Mouse (Mus musculus) adrenal gland (tissue): ENCODE results near the gene Krt23.

ENCODE experiments used
- intact Hi-C: fragments of 180-260 bp; cut with DNase I; formaldehyde crosslinking; loops from one replicate; pipeline ENCODE4 v1.15.1; 2025
- long read RNA-seq, 2 experiments: library from polyadenylated mRNA; unstranded; transcript quantifications; one replicate each; pipeline ENCODE4 v2.0.0; 2020; ENCODE audit warnings: borderline replicate concordance in 1 of 2; ENCODE audit not compliant: insufficient replicate concordance in 1 of 2

Krt23 gene
- long read RNA-seq, experiment 1, result 0 reads
- long read RNA-seq, experiment 2, result 0 reads

GRCm38 (mm10) chr11:99492733-99493573, at the start of gene Krt23:
Gene Krt23 (minus strand): TSS chr11:99493137.
- intact Hi-C loops, result no loop called here

DNA sequence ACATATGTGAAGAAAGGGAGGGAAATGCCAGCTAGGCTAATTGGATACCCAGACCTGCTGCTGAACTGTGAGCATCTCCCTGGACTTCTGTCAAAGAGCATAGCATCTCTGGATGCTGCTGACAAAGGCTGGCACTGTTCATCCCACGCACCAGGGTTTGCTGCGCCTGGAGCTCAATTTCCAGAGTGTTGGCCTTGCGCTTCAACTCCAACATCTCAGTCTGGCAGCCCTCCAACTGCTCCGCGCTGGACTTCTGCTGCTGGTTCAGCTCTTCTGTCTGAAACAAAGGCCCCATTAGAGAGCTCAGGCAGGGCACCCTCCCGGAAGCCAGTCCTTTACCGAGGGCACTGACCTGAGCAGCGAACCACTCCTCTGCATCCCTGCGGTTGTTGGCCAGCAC, 46.8 kb upstream of the Krt23 start:
- intact Hi-C loops, result no loop called here

DNA sequence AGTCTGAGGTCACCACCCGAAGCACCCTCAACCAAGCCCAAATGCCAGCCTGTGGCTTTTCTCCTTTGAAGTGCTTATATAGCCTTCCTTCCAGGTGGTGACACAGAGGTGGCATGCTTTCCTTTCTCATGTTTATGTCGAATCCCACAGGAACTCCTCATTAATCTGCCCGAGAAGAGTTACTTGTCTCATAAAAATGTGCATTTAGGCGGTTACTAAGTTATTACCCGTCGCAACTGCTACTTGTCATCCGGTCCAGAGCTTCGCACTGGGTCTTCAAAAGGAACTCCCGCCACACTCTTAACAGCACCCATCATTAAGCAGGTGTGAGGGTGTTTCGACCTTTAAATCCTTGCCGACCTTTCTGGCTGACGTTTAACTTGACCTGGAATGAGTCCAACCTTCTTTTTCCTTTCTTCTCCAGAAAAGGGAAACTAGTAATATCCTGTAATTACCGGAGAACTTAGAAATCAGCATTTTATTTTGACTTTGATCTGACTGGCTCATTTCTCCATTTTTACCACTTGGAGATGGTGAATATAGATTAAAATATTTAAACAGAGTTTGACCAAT, 28.4 kb upstream of the Krt23 start, which contains the start of gene Krt39:
Gene Krt39, minus strand, starts transcription at position 51 of the 573 bp plus-strand sequence.
- intact Hi-C loops, result no loop called here

- intact Hi-C loops, result no loop called here
Observed at GRCm38 (mm10) chr11:99514098-99514497, 21.2 kb upstream of the Krt23 start.

DNA sequence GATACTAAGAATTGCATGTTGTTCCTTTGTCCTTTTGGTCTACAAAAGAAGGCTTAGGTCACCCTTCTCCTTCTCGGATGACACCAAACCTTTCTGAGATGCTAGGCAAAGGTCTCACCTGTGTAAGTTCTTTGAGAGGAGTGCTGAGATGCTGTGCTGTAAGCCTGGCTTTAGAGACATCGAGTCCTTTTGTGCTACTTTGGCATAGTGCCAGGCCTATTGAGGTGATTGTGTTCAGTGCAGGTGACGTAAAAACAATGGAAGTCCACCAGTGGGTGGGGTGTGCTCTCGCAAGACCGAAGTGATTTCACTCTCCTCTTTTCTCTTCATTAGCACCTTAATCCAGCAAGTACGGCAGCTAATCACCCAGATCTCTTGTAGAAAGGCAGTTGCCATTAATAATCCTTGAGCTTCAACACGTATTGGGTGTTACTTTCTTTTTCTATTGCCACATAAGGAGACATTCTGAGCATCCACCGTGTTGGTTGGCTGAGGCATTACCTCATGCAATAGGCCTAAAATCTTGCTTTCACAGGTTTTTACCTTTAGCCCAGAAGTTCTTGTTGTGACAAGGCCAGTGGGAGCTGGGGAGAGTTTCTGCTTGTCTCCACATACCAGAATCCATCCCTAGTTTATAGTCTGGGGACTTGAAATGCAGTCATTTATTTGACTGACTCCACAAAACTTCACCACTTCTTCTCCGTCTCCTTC, 7.3 kb upstream of the Krt23 start:
- intact Hi-C loops, result no loop called here

DNA sequence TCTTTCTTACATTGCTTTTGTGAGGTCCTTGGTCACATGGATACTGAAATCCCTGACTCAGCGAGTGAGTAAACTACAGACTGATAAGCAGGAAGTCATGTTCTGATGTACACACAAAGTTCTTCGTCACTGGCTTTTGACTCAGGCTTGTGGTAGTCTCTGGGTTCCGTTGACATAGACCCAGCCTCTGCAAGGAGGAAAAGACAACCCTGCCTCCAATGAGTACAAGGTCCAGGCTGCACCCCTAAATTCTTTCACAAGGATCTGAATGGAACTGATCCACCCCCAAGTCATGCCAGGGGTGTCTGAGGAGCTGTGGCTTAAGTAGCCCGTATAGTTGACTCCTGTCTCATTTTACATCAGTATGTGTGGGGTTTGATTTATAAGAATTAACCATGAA, 3.5 kb upstream of the Krt23 start:
- intact Hi-C loops, result no loop called here

DNA sequence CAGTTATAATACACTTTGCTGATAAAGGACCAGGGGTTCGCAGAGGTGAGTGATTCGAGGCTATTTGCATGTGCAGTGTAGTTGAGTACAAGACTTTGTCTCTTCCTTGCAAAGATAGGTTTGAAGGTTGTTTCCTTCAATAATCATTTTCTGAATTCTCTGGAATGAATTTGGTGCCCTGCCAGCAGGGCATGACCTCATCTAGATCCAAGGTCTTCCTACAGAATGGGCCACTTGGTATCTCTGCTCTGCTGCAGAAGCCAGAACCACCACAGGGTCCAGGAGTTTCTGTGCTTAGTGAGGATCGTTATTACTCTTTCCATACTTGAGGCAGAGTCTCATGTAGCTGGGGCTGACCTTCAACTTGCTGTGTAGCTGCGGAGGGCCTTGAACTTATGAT, 1.8 kb upstream of the Krt23 start:
- intact Hi-C loops, result no loop called here

DNA sequence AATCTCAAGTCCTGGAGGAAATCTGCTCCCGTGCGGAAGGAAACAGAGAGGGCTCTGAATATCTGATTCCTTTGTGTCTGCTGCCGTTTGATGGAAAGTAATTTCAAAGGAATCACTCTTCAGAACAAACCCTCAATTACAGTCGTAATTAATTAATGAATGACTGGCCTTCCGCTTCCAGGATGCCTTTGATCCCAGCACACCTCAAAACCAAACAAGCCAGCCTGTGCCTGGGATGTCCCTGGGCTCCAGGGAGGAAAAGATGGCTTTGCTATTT, 575 bp upstream of the Krt23 start:
- intact Hi-C loops, result no loop called here

- intact Hi-C loops, result no loop called here
Observed at GRCm38 (mm10) chr11:99491040-99491439, 1.9 kb downstream of the Krt23 start.

DNA sequence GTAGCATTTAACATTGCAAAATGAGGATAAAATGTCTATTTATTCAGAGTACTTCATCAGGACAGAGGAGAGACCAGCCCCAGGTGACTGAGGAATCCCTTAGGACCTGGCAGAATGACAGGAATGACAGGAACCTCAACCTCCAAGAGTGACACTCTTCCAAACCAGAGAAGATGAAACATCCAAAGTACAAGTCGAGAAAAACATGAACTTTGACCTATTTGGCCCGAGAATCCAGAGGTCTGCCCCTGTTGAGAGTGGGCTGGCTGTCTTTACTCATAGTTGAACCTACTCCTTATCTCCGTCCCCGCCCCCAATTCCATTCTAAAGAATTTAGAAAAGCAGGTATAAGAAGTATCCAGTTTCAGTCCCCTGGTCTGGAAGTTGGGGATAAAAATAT, 2.3 kb downstream of the Krt23 start:
- intact Hi-C loops, result no loop called here

GRCm38 (mm10) chr11:99489233-99489632, 3.7 kb downstream of the Krt23 start:
- intact Hi-C loops, result no loop called here

DNA sequence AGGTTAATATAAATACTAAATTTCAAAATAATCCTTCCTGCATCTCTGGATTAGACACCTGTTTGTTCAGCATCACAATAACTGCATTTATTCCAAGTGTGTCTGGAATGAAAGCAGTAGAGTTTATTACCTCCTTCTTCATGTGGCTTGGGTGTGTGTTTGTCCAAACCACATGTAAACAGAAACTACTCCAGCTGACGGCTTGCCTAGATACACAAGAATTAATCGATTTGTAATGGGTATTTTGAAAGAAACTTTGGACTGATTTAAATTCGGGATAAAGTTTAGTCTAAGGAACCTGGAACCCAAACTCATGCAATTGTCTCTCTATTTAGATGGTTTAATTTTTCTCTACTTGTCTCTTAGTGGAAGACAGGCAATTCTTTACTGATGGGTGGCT, 18.0 kb downstream of the Krt23 start:
- intact Hi-C loops, result no loop called here

DNA sequence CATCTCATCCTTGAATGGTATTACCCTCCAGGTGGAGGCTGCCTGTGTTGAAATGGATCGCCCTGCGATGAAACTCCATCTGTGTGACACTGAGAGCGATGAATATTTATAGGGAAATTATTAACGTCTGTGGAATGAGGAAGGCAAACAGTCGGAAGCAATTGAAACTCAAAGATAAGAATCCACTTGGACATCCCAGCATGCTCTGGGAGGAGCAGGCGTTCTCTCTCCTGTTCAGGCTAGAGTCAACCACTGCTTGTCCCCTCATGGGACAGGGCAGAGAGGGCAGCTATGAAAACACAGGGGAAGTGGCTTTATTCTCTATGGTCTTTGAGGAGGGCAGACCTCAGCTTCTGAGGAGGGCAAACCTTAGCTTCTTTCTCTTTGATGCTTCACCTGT, 19.5 kb downstream of the Krt23 start:
- intact Hi-C loops, result no loop called here

DNA sequence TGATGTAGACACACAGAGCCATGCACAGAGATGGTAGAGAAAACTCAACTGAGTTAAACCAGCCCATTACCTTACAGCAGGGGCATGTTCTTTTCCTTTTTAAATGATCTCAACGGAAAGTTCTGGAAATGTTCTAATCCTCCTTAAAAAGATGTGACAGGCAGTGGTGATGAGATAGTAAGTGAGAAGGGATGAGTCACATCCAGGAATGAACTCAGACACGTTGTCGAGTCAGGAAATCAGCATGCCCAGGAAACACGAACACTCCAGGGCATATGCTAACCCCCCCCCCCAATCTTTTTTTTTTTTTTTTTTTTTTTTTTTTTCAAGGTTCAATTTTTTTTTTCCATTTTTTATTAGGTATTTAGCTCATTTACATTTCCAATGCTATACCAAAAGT, 20.5 kb downstream of the Krt23 start:
- intact Hi-C loops, result no loop called here

DNA sequence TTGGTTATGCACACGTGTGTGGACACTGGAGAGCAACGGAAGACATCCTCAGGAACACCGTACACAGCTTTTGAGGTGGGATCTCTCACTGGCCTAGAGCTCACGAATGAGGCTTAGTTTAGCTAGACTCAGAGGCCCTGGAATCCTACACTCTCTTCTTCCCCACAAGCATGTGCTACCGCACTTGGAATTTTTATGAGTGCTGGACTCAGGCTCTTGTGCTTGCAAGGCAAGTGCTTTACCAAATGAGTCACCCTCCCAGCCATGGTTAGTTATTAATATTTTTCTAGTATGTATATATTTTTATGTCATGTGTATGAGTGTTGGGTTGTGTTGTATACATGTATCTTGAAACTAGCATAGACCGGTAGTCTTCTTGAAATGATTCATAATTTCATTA, 21.0 kb downstream of the Krt23 start:
- intact Hi-C loops, result no loop called here

DNA sequence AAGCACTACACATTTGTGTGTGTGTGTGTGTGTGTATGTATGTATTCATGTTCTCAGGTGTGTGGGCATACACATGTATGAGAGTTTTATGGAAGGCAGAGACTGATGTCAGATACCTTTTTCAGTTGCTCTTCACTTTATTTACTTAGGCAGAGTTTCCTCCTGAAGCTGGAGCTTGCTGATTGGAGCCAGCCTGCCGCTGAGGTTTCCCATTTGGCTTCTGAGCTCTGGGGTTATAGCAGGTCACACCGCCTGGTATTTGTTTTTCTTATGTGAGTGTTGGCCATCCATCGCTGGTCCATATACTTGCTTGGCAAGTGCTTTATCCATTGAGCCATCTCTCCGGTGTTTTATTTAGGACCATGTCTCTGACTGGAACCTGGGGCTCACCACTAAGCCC, 23.7 kb downstream of the Krt23 start:
- intact Hi-C loops, result loop anchor here (5.0 kb wide), 1 partner anchor 103 kb away; no protein-coding TSS in a partner anchor

- intact Hi-C loops, result loop anchor here (5.0 kb wide), 1 partner anchor 104 kb away; no protein-coding TSS in a partner anchor
Observed at GRCm38 (mm10) chr11:99468566-99468965, 24.4 kb downstream of the Krt23 start.

- intact Hi-C loops, result loop anchor here (5.0 kb wide), 1 partner anchor 106 kb away; no protein-coding TSS in a partner anchor
Observed at GRCm38 (mm10) chr11:99466316-99466715, 26.6 kb downstream of the Krt23 start.

GRCm38 (mm10) chr11:99464836-99465235, 28.1 kb downstream of the Krt23 start:
- intact Hi-C loops, result loop anchor here (2.0 to 5.0 kb wide), 4 partner anchors 107 to 832 kb away; no protein-coding TSS in a partner anchor

DNA sequence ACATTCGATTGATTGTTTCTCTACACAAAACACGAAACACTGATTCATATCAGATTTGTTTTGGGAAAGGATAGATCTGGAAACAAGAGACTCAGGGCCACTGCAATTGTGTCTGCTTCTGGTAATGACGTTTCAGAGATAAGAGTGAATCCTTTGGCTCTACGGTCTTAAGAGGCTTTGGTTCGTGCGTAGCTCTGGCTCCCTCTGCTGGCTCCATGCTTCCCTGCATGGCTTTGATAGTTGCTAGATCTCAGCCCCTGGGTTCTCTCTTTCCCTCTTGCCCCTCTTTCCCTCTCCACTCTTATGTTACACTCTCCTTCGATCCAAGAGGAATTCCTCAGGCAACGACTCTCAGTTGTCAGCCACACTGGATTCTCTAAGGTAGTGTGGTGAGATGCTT, 29.8 kb downstream of the Krt23 start:
- intact Hi-C loops, result loop anchor here (1.0 to 5.0 kb wide), 5 partner anchors 50 to 834 kb away; no protein-coding TSS in a partner anchor

DNA sequence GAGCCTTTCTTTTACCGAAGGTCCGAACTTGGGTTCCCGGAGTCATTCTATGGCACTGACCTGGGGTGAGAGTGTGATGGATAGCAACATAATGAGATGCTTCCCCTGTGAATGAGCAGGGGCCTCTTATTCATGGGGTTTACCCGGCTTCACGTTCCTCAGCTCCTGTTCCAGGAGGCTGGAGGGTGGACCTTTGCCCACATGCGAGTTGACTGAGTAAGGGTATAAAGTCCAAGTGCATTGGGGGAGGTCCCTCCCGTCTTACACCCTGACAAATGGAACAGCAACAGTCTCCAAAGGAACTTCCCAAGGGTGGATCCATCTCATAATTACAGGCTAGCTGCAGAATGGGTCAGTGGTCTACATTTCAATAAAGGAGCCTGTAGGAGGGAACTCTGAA, 31.2 kb downstream of the Krt23 start:
- intact Hi-C loops, result loop anchor here (2.0 to 5.0 kb wide), 3 partner anchors 83 to 836 kb away; no protein-coding TSS in a partner anchor

- intact Hi-C loops, result no loop called here
Observed at GRCm38 (mm10) chr11:99458887-99459286, 34.0 kb downstream of the Krt23 start.
